8 mouse cellular contexts compared by ENCODE assay signal in the genomic region with DNA sequence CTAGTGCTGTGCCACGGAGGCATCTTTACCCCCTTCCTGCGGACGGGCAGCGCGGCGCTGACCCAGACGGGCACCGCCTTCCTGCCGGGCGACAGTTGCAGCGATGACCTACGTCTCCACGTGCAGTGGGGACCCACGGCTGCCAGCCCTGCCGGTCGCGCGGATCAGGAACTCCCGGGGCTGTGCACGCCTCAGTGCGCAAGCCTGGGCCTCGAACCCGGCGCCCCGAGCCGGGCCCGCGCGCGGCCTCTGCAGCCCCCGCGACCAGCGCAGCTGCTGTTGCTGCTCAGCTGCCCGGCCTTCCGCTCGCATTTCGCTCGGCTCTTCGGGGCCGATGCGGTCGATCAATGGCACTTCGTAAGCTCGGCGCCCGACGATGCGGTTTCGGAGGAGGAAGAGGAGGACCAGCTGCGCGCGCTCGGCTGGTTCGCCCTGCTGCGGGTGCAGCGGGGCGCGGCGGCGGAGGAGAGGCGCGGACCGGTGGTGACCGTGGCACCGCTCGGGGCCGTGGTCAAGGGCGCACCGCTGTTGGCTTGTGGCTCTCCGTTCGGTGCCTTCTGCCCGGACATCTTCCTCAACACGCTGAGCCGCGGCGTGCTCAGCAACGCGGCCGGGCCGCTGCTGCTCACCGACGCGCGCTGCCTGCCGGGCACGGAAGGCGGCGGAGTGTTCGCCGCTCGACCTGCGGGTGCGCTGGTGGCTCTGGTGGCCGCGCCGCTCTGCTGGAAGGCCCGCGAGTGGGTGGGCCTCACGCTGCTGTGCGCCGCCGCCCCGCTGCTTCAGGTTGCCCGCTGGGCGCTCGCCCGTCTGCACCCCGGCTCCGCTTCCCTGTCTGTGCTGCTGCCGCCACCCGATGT. TPM values are rescaled to one million over a fixed set of nuclear protein-coding genes. Genes with fewer than 3 reads are reported as not detected.
A peak's percentile ranks its signal among the peaks of the same experiment; 100 is the strongest.
DNase-seq lines count a peak whose midpoint lies in the region; ATAC-seq and TF ChIP-seq lines count a peak whose summit lies in the region.

No protein-coding gene starts in this region.

- no peak for TF ChIP-seq EP300 in heart, adult 2 months (IDR thresholded peaks at IDR 0.05; ENCODE audit: insufficient read depth, low read depth, low read length)
- TF ChIP-seq EP300 in liver, postnatal 0 days (IDR thresholded peaks at IDR 0.05; ENCODE audit: low read depth), result no peak

- no peak for TF ChIP-seq CTCF in heart, adult 2 months (IDR thresholded peaks at IDR 0.05)
- TF ChIP-seq CTCF in cortical plate, adult 2 months (IDR thresholded peaks at IDR 0.05; ENCODE audit: extremely low read depth, insufficient read depth, low read length), result no peak
- no peak for TF ChIP-seq CTCF in liver, postnatal 0 days (IDR thresholded peaks at IDR 0.05; ENCODE audit: low read depth)

- intact Hi-C loops in heart, adult 2 months (cut with DNase I), result loop anchor here (2.0 kb wide), 2 partner anchors 17 to 39 kb away; no protein-coding TSS in a partner anchor
- intact Hi-C loops in heart, postnatal 14 days (cut with DNase I), result no loop called here

- peak overlapping the region; percentile 69 for H3K9ac ChIP-seq in heart, adult 2 months (ENCODE audit: low read depth, low read length)
- H3K9ac ChIP-seq in hindbrain, embryonic 15.5 days, result peak overlapping the region; percentile 80
- H3K9ac ChIP-seq in liver, postnatal 0 days (replicated peaks), result peak overlapping the region; percentile 85

- H3K36me3 ChIP-seq in heart, adult 2 months (ENCODE audit: control insufficient read depth, insufficient read depth, low read length), result no peaks in the 10 kb centered on the region
- H3K36me3 ChIP-seq in hindbrain, embryonic 15.5 days, result peaks cover 24% of the 10 kb centered on the region
- peaks cover 24% of the 10 kb centered on the region for H3K36me3 ChIP-seq in liver, postnatal 0 days (replicated peaks; ENCODE audit: insufficient read depth, low read length)

- no peaks in the 10 kb centered on the region for H3K27me3 ChIP-seq in heart, adult 2 months (ENCODE audit: control insufficient read depth, insufficient read depth, low read length)
- H3K27me3 ChIP-seq in hindbrain, embryonic 15.5 days, result no peaks in the 10 kb centered on the region
- H3K27me3 ChIP-seq in liver, postnatal 0 days (ENCODE audit: insufficient read depth, low read length), result no peaks in the 10 kb centered on the region

- ATAC-seq in hindbrain, embryonic 15.5 days (ENCODE audit: low FRiP score, low read depth), result peak; percentile 46
- ATAC-seq in liver, postnatal 0 days, result peak; percentile 33

- peak overlapping the region; percentile 99 for H3K4me3 ChIP-seq in heart, adult 2 months
- H3K4me3 ChIP-seq in cortical plate, adult 2 months (ENCODE audit: insufficient read depth, low read length), result peak overlapping the region; percentile 62
- peak overlapping the region; percentile 74 for H3K4me3 ChIP-seq in hindbrain, embryonic 15.5 days
- H3K4me3 ChIP-seq in liver, postnatal 0 days (ENCODE audit: low read depth, low read length), result peak overlapping the region; percentile 92

- peak overlapping the region; percentile 79 for H3K27ac ChIP-seq in heart, adult 2 months
- no peak overlapping the region for H3K27ac ChIP-seq in cortical plate, adult 2 months (ENCODE audit: insufficient read depth, low read length)
- peak overlapping the region; percentile 74 for H3K27ac ChIP-seq in hindbrain, embryonic 15.5 days (replicated peaks)
- H3K27ac ChIP-seq in liver, postnatal 0 days (ENCODE audit: low read depth), result peak overlapping the region; percentile 61

- H3K79me2 ChIP-seq in heart, adult 2 months (replicated peaks; ENCODE audit: control insufficient read depth, insufficient read depth, low read length), result peaks cover 6% of the 10 kb centered on the region

- WGBS in heart, adult 2 months, result under 1% methylated on average over 109 of the region's 111 CpGs
- WGBS in hindbrain, embryonic 15.5 days, result under 1% methylated on average over 91 of the region's 111 CpGs
- 2% methylated on average over 86 of the region's 111 CpGs for WGBS in liver, postnatal 0 days (ENCODE audit: insufficient replicate concordance)

- no peak for DNase-seq in heart, adult 2 months
- DNase-seq in heart, postnatal 14 days, result no peak
- DNase-seq in CD4-positive, CD25-positive, alpha-beta regulatory T cell, adult 2 months (ENCODE audit: low read depth, low spot score), result peak; percentile 59
- peak; percentile 52 for DNase-seq in liver, postnatal 0 days
- DNase-seq in spleen, postnatal 4 days (ENCODE audit: low spot score in 2 of 2), result peak; percentile 37 to 80
- no peak for DNase-seq in left cerebral cortex, adult 11 months (ENCODE audit: low spot score)

- no peak for TF ChIP-seq POLR2A in heart, adult 2 months (IDR thresholded peaks at IDR 0.05; ENCODE audit: insufficient read depth, low read depth, low read length)
- no peak for TF ChIP-seq POLR2A in cortical plate, adult 2 months (IDR thresholded peaks at IDR 0.05; ENCODE audit: extremely low read depth, insufficient read depth, low read length)

- H3K4me2 ChIP-seq in hindbrain, embryonic 15.5 days, result peak overlapping the region; percentile 100
- H3K4me2 ChIP-seq in liver, postnatal 0 days (ENCODE audit: low read depth, low read length), result peak overlapping the region; percentile 95

- H3K4me1 ChIP-seq in heart, adult 2 months (ENCODE audit: control insufficient read depth, insufficient read depth, low read length), result peaks cover 5% of the 10 kb centered on the region
- peaks cover 9% of the 10 kb centered on the region for H3K4me1 ChIP-seq in cortical plate, adult 2 months (ENCODE audit: control insufficient read depth, insufficient read depth, low read length)
- peaks cover 21% of the 10 kb centered on the region for H3K4me1 ChIP-seq in hindbrain, embryonic 15.5 days (replicated peaks)
- peaks cover 18% of the 10 kb centered on the region for H3K4me1 ChIP-seq in liver, postnatal 0 days (ENCODE audit: insufficient read depth)

- H3K9me3 ChIP-seq in hindbrain, embryonic 15.5 days, result no peaks in the 10 kb centered on the region
- no peaks in the 10 kb centered on the region for H3K9me3 ChIP-seq in liver, postnatal 0 days (ENCODE audit: low read length)

RNA-seq across cellular contexts. Expression of a gene that starts 0.6 kb away (rescaled TPM):
- total RNA-seq in heart, adult 2 months (2021), result 10 to 100 TPM; 20.2 to 22.3 TPM
- polyA plus RNA-seq in heart, adult 2 months (2012; rRNA removed), result 24.8 and 27.2 TPM in 2 replicates
- total RNA-seq in heart, postnatal 14 days (2021), result 10 to 100 TPM; 23.3 TPM
- polyA plus RNA-seq in cortical plate, adult 2 months (2012; rRNA removed), result 23.6 and 25.5 TPM in 2 replicates
- polyA plus RNA-seq in hindbrain, embryonic 15.5 days (2015; fragmentation: Nextera tagmentation; extraction: Ambion mirVana), result 32.8 and 37.1 TPM in 2 replicates
- polyA plus RNA-seq in liver, postnatal 0 days (2015; fragmentation: Nextera tagmentation; extraction: Ambion mirVana), result 22.8 and 24.2 TPM in 2 replicates

RNA-seq across cellular contexts. Expression of a gene that starts 15.8 kb away (rescaled TPM):
- 100 to 1,000 TPM; 166 to 197 TPM for total RNA-seq in heart, adult 2 months (2021)
- polyA plus RNA-seq in heart, adult 2 months (2012; rRNA removed), result 82.7 and 134 TPM in 2 replicates
- total RNA-seq in heart, postnatal 14 days (2021), result 100 to 1,000 TPM; 140 to 141 TPM
- polyA plus RNA-seq in cortical plate, adult 2 months (2012; rRNA removed), result 106 and 108 TPM in 2 replicates
- polyA plus RNA-seq in hindbrain, embryonic 15.5 days (2015; fragmentation: Nextera tagmentation; extraction: Ambion mirVana), result 190 and 193 TPM in 2 replicates
- 60.7 and 62.1 TPM in 2 replicates for polyA plus RNA-seq in liver, postnatal 0 days (2015; fragmentation: Nextera tagmentation; extraction: Ambion mirVana)

RNA-seq across cellular contexts. Expression of a gene that starts 19.1 kb away (rescaled TPM):
- 10 to 100 TPM; 24.6 to 28.9 TPM for total RNA-seq in heart, adult 2 months (2021)
- 32.9 and 39.5 TPM in 2 replicates for polyA plus RNA-seq in heart, adult 2 months (2012; rRNA removed)
- total RNA-seq in heart, postnatal 14 days (2021), result 10 to 100 TPM; 31.3 to 34.6 TPM
- polyA plus RNA-seq in cortical plate, adult 2 months (2012; rRNA removed), result 8.7 and 10.6 TPM in 2 replicates
- polyA plus RNA-seq in hindbrain, embryonic 15.5 days (2015; fragmentation: Nextera tagmentation; extraction: Ambion mirVana), result 13.8 and 14.2 TPM in 2 replicates
- 10.9 and 11.2 TPM in 2 replicates for polyA plus RNA-seq in liver, postnatal 0 days (2015; fragmentation: Nextera tagmentation; extraction: Ambion mirVana)

RNA-seq across cellular contexts. Expression of a gene that starts 47.6 kb away (rescaled TPM):
- total RNA-seq in heart, adult 2 months (2021), result 10 to 100 TPM; 66.3 to 66.8 TPM
- 33.9 and 41.2 TPM in 2 replicates for polyA plus RNA-seq in heart, adult 2 months (2012; rRNA removed)
- 10 to 100 TPM; 47.1 to 47.4 TPM for total RNA-seq in heart, postnatal 14 days (2021)
- 98.7 and 108 TPM in 2 replicates for polyA plus RNA-seq in cortical plate, adult 2 months (2012; rRNA removed)
- polyA plus RNA-seq in hindbrain, embryonic 15.5 days (2015; fragmentation: Nextera tagmentation; extraction: Ambion mirVana), result 204 and 212 TPM in 2 replicates
- 161 and 191 TPM in 2 replicates for polyA plus RNA-seq in liver, postnatal 0 days (2015; fragmentation: Nextera tagmentation; extraction: Ambion mirVana)

Comparison
In these comparisons a context has a peak if more than half of its experiments do, and no peak if none do; other contexts are left out.
1. DNase-seq: peak in CD4-positive, CD25-positive, alpha-beta regulatory T cell, adult 2 months (single experiment), liver, postnatal 0 days (single experiment) and spleen, postnatal 4 days (2 of 2); none in heart, adult 2 months (0 of 2), heart, postnatal 14 days (0 of 2) and left cerebral cortex, adult 11 months (single experiment).
2. Peak in every context shown above with its lines, with median percentiles within 50 percentile points of each other: H3K4me3 ChIP-seq and H3K9ac ChIP-seq.